Mouse (Mus musculus): Measurements from ENCODE around the gene Pes1.
"Not testable (repeated sequence)": the region's sequence is repeated elsewhere in the genome, so short reads cannot be mapped to it uniquely, and the experiment has no call there.

Pes1 gene

DNA sequence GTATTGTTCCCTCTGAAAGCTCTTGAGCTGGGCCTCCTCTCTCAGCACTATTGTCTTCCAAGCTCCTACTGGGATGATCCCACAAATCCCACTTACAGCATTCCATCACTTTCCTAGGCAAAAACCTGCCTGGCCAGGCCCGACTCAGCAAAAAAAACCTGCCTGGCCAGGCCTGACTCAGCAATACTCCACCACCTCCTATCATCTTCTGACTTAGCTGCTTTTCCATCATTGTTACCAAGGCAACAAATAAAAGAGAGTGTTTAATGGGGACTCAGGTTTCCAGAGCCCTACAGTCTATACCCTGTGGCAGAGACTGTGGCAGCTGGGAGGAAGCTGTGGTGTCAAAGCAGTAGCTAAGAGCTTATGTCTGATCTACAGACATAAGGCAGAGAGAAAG lies 48.8 kb downstream of the Pes1 start:
- DNase-seq, result no peak

GRCm38 (mm10) chr11:4015796-4016195 lies 52.0 kb downstream of the Pes1 start:
- not testable (repeated sequence) for DNase-seq

- DNase-seq, result not testable (repeated sequence)
Observed at GRCm38 (mm10) chr11:4022111-4022510, 58.3 kb downstream of the Pes1 start.

GRCm38 (mm10) chr11:4023321-4023720 lies 59.5 kb downstream of the Pes1 start:
- DNase-seq, result no peak

DNA sequence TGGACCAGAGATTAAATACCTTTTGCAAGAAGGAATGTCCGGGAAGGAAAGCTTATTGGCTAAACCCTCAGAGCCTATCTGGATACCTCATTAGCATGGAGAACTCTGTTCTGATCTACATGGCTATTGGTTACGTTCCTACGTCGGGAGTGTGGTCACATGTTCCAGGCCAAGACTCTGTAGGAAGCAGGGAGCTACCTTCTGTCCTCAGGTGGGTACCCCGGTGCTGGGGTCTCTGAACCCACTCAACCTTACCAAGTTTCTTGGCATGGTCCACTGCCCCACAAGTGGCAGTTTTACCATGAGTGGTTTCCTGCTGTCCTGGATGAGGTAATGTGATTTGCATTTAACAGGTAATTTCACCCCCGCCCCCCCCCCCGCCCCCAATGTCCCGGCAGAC lies 63.3 kb downstream of the Pes1 start:
- no peak for DNase-seq

GRCm38 (mm10) chr11:4027561-4028334 lies 64.0 kb downstream of the Pes1 start:
- no peak for DNase-seq

DNA sequence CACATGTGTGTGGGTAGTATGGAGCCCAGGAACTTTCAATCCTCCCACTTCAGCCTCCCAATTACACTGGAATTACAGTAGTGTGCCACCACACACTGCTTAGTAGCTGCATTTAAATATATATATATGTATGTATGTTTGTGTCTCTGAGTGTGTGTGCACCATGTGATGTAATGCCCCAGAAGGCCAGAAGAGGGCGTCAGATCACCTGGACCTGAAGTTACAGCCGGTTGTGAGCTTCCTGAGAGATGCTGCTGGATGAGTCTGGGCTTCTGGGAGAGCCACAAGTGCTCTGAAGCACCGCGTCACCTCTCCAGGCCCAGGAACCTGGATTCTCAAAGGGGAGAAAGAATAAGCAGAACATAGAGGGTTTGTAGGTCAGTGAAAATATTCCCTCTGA lies 65.6 kb downstream of the Pes1 start:
- no peak for DNase-seq

Data from kidney, adult 9 months (tissue).